Mouse (Mus musculus) liver, adult 2 months (tissue): ENCODE data around the gene 5830473C10Rik.

ENCODE experiments used
- CTCF ChIP-seq: fragments of 200-500 bp; IDR thresholded peaks from 2 replicates; pipeline ENCODE4 v1.5.1; 2011; ENCODE audit warnings: low read depth, low read length, control low read depth
- POLR2A ChIP-seq: fragments of 200-500 bp; IDR thresholded peaks from 2 replicates; pipeline ENCODE4 v1.6.1; 2011; ENCODE audit warnings: low read length, control low read depth; ENCODE audit not compliant: insufficient read depth; ENCODE audit errors: extremely low read depth

DNA sequence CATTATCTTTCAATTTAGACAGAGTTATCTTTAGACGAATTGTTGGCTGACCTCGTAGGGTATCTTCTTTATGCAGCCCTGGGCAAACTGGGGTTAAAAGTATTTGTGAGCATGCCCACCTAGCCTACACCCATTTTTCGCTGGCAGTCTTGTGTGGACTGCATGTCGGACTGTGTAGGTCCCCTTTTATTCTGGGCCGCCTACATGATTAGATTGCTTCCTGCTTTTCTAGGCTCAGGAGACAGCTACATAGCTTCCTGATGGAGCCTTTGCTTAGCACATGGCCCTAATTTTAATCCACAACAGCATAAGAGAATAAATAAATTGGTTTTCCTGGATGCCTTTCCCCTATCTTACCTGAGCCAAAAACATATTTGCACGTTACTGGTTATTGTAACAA is 35.2 kb downstream of the 5830473C10Rik start:
- TF ChIP-seq CTCF, result no peak
- TF ChIP-seq POLR2A, result no peak
